Mouse (Mus musculus): ENCODE data around the gene Gdf9. TPM values are rescaled to one million over a fixed set of nuclear protein-coding genes. Genes with fewer than 3 reads are reported as not detected.

Gene Gdf9
- polyA plus RNA-seq, 1 experiment = 2.2 TPM

DNA sequence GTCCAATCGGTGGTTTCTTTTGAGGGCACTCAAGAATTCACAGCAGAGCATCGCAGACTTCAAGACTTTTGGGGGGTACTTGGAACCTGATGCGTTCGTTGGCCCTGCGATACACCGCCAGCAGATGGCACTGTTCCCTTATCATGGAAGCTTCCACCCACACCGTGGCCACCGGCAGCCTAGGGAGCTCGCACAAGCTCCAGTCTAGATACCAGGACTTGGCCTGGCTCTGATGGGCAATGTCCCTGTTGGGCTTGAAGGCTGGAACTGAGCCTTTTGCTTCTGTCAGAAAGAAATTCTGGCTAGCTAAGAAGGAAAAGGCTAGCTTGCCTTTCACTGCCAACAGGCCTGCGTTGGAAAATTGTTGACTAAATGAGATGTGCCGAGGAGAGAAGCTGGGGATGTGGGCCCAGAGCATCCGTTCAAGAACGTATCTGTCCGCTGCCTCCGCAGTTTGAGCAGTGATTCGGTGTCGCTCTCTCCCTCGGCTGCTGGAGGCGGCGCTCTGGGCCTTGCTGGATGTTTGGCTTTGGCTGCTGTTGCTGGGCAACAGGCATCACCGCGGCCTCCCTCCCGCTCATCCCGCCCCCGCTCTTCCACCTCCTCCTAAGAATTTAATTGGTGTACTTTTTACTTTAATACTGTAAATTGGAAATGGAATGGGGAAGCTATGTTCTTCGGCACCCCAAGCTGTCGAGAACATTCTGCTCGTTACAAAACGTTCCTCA lies 39.3 kb downstream of the Gdf9 start, which contains the start of gene Gm9837:
TSS of gene Gm9837 (minus strand) at position 512 of the 728 bp plus-strand sequence.
- peak; percentile 70; the same call in 1 of the 2 replicates for TF ChIP-seq POLR2A (IDR thresholded peaks at IDR 0.05; ENCODE audit: extremely low read depth, insufficient read depth, low read length)
- peak; percentile 91 for TF ChIP-seq CTCF (IDR thresholded peaks at IDR 0.05; ENCODE audit: extremely low read depth, insufficient read depth, low read length)
- Histone ChIP-seq H3K4me3 (ENCODE audit: insufficient read depth, low read length) (peak within 1 kb of the TSS; percentile 3; the same call in 1 of the 2 replicates), H3K4me1 (ENCODE audit: control insufficient read depth, insufficient read depth, low read length) (peaks cover 8% of the 10 kb centered on the region), H3K27ac (ENCODE audit: insufficient read depth, low read length) (peak within 1 kb of the TSS; percentile 92)

DNA sequence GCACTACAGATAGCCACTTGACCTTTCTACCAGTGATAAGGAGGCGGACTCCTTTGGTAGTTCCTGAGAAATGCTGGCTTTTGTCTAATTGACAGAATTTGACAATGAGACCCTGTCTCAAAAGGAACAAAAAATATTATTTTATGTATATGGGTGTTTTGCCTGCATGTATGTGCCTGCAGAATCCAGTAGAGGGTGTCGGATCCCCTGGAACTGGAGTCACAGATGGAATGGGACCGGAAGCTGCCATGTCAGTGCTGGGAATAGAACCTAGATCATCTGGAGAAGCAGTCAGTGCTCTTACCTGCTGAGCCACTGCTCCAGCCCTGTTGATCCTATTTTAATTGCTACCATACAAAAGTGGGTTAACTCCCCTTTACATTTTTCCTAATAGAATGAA lies 41.9 kb downstream of the Gdf9 start:
- Histone ChIP-seq H3K27ac (ENCODE audit: insufficient read depth, low read length) (no peak overlapping the region), H3K4me1 (ENCODE audit: control insufficient read depth, insufficient read depth, low read length) (peaks cover 7% of the 10 kb centered on the region), H3K4me3 (ENCODE audit: insufficient read depth, low read length) (no peak overlapping the region)

DNA sequence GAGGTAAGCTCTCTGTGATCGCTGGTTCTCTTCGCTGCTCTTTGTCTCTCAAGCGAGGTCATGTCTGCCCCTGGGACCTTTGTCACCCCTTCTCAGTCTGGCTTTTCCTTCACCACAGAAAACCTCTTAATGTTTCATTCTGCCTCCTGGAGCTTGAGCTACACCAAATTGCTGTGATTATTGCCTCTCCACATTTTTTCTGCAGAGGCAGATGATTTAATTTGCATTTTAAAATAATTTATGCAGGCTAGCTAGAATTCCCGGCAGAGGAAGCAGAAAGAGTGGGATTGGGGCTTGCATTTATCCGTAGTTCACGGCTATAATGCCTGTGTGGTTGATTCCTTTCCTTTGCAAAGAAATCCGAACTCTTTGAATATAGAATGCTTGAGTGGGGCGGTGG lies 44.8 kb downstream of the Gdf9 start:
- Histone ChIP-seq H3K4me3 (ENCODE audit: insufficient read depth, low read length) (peak overlapping the region; percentile 2; the same call in 1 of the 2 replicates), H3K27ac (ENCODE audit: insufficient read depth, low read length) (0 out of 2 replicates have a peak overlapping the region, but pooled peaks have one; percentile 65), H3K4me1 (ENCODE audit: control insufficient read depth, insufficient read depth, low read length) (peaks cover 4% of the 10 kb centered on the region)
- TF ChIP-seq CTCF (IDR thresholded peaks at IDR 0.05; ENCODE audit: extremely low read depth, insufficient read depth, low read length) (no peak), POLR2A (IDR thresholded peaks at IDR 0.05; ENCODE audit: extremely low read depth, insufficient read depth, low read length) (no peak)

More for the DNA sequence above, 41.9 kb downstream of the Gdf9 start:
- TF ChIP-seq POLR2A (IDR thresholded peaks at IDR 0.05; ENCODE audit: extremely low read depth, insufficient read depth, low read length) (no peak), CTCF (IDR thresholded peaks at IDR 0.05; ENCODE audit: extremely low read depth, insufficient read depth, low read length) (0 out of 2 replicates have a peak, but pooled peaks have one; percentile 18)

DNA sequence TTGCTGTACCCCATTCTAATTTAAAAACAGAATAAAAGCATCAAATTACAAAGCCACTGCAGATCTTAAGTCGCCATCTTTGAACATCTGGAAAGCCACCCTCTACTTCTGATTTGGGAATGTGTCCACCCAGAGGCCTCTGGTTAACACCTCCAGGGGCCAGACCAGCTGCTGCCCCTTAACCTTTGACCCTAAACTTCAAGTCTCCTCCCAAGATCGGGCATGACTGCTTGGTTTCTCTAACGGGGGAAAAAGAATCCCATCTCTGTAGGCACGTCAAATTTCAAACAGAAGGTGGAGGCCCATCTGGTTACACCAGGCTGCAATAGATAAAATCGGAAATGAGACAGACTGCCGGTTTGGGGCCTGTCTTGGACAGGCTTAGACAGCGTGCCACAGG lies 47.0 kb downstream of the Gdf9 start:
- TF ChIP-seq CTCF (IDR thresholded peaks at IDR 0.05; ENCODE audit: extremely low read depth, insufficient read depth, low read length) = no peak
- no peak for TF ChIP-seq POLR2A (IDR thresholded peaks at IDR 0.05; ENCODE audit: extremely low read depth, insufficient read depth, low read length)
- Histone ChIP-seq H3K4me1 (ENCODE audit: control insufficient read depth, insufficient read depth, low read length) (peaks cover 2% of the 10 kb centered on the region), H3K27ac (ENCODE audit: insufficient read depth, low read length) (no peak overlapping the region), H3K4me3 (ENCODE audit: insufficient read depth, low read length) (peak overlapping the region; percentile 59)

DNA sequence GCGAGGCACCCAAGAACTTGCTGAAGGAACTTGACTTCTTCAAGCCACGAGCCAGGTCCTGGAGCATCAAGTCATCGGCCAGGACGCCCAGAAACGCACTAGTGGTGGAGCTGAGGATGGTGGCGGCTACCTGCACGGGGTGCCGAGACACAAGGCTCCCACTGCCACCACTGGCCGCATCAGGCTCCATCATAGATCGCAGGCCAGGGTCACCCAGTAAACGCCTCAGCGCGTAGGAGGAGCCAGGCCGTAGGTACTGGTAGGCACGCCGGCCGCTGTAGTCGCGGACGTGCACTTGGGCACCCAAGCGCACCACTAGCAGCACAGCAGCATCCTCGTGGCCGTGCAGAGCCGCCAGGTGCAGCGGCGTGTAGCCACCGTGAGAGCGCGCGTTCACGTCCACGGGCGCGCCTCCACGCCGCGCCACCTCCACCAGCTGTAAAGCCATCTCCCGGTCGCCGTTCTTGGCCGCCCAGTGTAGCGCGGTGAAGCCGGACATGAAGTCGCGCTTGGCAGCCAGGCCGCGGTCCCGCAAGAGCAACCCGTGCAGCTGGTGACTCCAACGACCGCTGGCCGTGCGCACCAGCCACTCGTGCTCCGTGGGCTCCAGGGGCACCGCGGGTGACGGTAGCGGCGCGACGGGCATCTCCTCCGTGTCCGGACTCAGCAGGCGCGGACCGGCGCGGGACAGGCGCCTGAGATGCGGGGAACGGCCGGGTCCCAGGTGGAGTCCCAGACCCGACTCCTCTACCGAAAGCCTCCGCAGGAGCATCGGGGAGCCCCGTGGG lies 47.8 kb downstream of the Gdf9 start:
- H3K4me3 ChIP-seq (ENCODE audit: insufficient read depth, low read length) = peak overlapping the region; percentile 59
- peak overlapping the region; percentile 93 for H3K27ac ChIP-seq (ENCODE audit: insufficient read depth, low read length)
- TF ChIP-seq POLR2A (IDR thresholded peaks at IDR 0.05; ENCODE audit: extremely low read depth, insufficient read depth, low read length) (peak; percentile 56; the same call in 1 of the 2 replicates), CTCF (IDR thresholded peaks at IDR 0.05; ENCODE audit: extremely low read depth, insufficient read depth, low read length) (no peak)
- peaks cover 2% of the 10 kb centered on the region for H3K4me1 ChIP-seq (ENCODE audit: control insufficient read depth, insufficient read depth, low read length)

DNA sequence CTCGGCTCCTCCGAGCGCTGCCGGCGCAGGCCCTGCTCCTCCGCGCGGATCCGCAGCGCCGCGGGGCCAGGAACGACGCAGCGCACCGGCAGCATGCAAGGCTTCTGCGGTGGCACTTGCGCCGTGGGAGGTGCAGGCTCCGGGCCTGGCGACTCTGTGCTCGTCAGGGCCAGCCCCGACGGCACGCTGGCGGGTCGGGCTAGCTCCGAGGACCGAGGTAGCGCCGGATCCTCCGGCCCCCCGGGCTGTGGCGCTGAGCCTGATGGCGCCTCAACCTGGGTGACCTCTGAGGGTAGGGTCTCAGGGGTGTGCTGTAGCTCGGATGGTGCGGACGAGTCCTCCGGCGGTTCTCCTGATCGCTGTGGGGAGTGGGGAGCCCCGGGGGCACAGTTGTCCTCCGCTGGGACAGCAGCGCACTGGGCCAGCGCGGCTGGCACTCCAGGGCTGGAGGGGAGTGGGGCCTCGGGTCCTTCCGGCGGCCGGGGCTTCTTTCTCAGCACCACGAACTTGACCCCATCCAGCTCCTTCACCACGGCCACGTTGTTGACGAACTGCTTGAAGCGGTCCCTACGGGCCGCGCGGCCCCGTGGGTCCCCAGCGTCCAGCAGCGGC lies 48.5 kb downstream of the Gdf9 start:
- peak overlapping the region; percentile 59 for H3K4me3 ChIP-seq (ENCODE audit: insufficient read depth, low read length)
- H3K27ac ChIP-seq (ENCODE audit: insufficient read depth, low read length) = peak overlapping the region; percentile 93
- peaks cover 2% of the 10 kb centered on the region for H3K4me1 ChIP-seq (ENCODE audit: control insufficient read depth, insufficient read depth, low read length)
- TF ChIP-seq CTCF (IDR thresholded peaks at IDR 0.05; ENCODE audit: extremely low read depth, insufficient read depth, low read length) (no peak), POLR2A (IDR thresholded peaks at IDR 0.05; ENCODE audit: extremely low read depth, insufficient read depth, low read length) (no peak)

DNA sequence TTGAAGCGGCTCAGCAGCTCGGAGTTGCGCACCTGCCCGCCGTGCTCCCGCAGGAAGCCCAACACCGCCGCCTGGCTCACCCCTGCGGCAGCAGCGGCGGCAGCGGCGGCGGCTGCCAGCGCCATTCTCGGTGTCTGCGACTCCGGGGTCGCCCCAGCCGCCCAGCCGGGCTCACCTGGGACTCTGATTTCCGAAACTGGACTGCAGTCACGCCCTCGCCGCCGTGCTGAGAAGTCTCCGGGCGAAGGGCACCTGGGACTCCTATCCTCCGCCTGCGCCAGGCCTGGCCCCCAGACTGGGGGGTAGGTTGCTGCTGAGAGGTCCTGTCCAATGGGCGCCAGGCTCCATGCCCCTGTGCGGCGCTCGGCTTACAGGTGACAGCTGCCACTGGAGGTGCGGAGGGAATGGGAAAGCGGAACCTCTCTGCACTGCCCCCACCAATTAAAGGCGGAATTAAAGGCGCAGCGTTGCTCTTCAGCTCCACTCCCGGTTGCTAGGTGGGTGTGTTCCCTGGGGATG lies 49.0 kb downstream of the Gdf9 start, which contains the start of the genes Gm9945 and Sowaha:
TSS of gene Gm9945 (plus strand) at position 384 of the 519 bp plus-strand sequence.
TSS of gene Sowaha (minus strand) at position 492 of the 519 bp plus-strand sequence.
- TF ChIP-seq CTCF (IDR thresholded peaks at IDR 0.05; ENCODE audit: extremely low read depth, insufficient read depth, low read length) = no peak
- peak; percentile 90 for TF ChIP-seq POLR2A (IDR thresholded peaks at IDR 0.05; ENCODE audit: extremely low read depth, insufficient read depth, low read length)
- Histone ChIP-seq H3K27ac (ENCODE audit: insufficient read depth, low read length) (peak within 1 kb of the TSS; percentile 93), H3K4me3 (ENCODE audit: insufficient read depth, low read length) (peak within 1 kb of the TSS; percentile 59), H3K4me1 (ENCODE audit: control insufficient read depth, insufficient read depth, low read length) (peaks cover 2% of the 10 kb centered on the region)

DNA sequence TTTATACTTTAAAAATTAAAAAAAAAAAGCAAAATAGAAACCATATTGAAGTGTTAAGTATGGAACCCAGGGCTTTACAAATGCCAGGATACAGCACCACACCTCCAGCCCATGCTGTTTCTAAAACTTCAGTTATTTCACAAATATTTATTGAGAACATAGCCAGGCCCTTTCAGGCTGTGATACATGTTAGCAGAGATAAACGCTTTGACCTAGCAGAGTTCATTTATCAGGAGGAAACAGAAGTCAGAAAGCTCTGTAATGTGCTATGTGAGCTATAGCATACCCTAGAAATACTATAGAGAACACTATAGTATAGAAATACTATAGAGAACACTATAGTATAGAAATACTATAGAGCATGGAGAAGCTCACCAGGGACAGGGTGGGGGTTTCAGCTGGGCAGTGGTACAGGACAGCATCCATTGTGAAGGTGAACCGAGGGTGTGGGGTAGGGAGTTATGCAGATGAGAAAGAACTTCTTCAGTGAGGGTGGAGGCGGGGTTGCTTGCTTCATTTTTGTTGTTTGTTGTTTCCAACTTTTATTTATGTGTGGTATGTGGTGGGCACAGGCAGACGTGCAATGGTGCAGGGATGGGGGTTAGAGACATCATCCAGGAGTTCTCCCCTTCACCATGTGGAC lies 50.4 kb downstream of the Gdf9 start:
- H3K27ac ChIP-seq (ENCODE audit: insufficient read depth, low read length) = no peak overlapping the region
- no peak for TF ChIP-seq CTCF (IDR thresholded peaks at IDR 0.05; ENCODE audit: extremely low read depth, insufficient read depth, low read length)
- no peak for TF ChIP-seq POLR2A (IDR thresholded peaks at IDR 0.05; ENCODE audit: extremely low read depth, insufficient read depth, low read length)
- H3K4me1 ChIP-seq (ENCODE audit: control insufficient read depth, insufficient read depth, low read length) = no peaks in the 10 kb centered on the region; the same call in none of the 2 replicates
- no peak overlapping the region for H3K4me3 ChIP-seq (ENCODE audit: insufficient read depth, low read length)
